Mouse (Mus musculus) right cerebral cortex, postnatal 36 days (tissue): ENCODE data around the gene Cnnm2.
A peak's percentile ranks its signal among the peaks of the same experiment; 100 is the strongest.

ENCODE experiments used
- DNase-seq, 2 experiments: peaks; one replicate each; pipeline ENCODE4 v3.0.0; 2022; ENCODE audit warnings: low spot score in 2 of 2, mixed read lengths in 1 of 2

Gene Cnnm2

GRCm38 (mm10) chr19:46799903-46800583 lies 38.6 kb downstream of the Cnnm2 start:
- DNase-seq = no peak

- DNase-seq = no peak
Measured at GRCm38 (mm10) chr19:46801492-46801891, 40.1 kb downstream of the Cnnm2 start.

GRCm38 (mm10) chr19:46802306-46802705 lies 40.9 kb downstream of the Cnnm2 start:
- DNase-seq = no peak

GRCm38 (mm10) chr19:46803732-46804131 lies 42.3 kb downstream of the Cnnm2 start:
- no peak for DNase-seq

- no peak for DNase-seq
Measured at GRCm38 (mm10) chr19:46804751-46805150, 43.4 kb downstream of the Cnnm2 start.

- DNase-seq = no peak
Measured at GRCm38 (mm10) chr19:46805933-46806688, 44.7 kb downstream of the Cnnm2 start.

GRCm38 (mm10) chr19:46808261-46808660 lies 46.9 kb downstream of the Cnnm2 start:
- no peak for DNase-seq

GRCm38 (mm10) chr19:46809031-46809430 lies 47.6 kb downstream of the Cnnm2 start:
- DNase-seq = no peak

- no peak for DNase-seq
Measured at GRCm38 (mm10) chr19:46819276-46819675, 57.9 kb downstream of the Cnnm2 start.

- no peak for DNase-seq
Measured at GRCm38 (mm10) chr19:46822491-46822890, 61.1 kb downstream of the Cnnm2 start.

GRCm38 (mm10) chr19:46823759-46824158 lies 62.4 kb downstream of the Cnnm2 start:
- DNase-seq = no peak

- DNase-seq = no peak
Measured at GRCm38 (mm10) chr19:46824867-46825266, 63.5 kb downstream of the Cnnm2 start.

GRCm38 (mm10) chr19:46827654-46828165 lies 66.3 kb downstream of the Cnnm2 start:
- DNase-seq = no peak

GRCm38 (mm10) chr19:46828961-46829360 lies 67.6 kb downstream of the Cnnm2 start:
- no peak for DNase-seq

- no peak for DNase-seq
Measured at GRCm38 (mm10) chr19:46831381-46831780, 70.0 kb downstream of the Cnnm2 start.

GRCm38 (mm10) chr19:46834301-46834700 lies 72.9 kb downstream of the Cnnm2 start:
- DNase-seq = peak in 1 of 2 experiments; percentile 64

- no peak for DNase-seq
Measured at GRCm38 (mm10) chr19:46835339-46835738, 73.9 kb downstream of the Cnnm2 start.

GRCm38 (mm10) chr19:46836085-46836484 lies 74.7 kb downstream of the Cnnm2 start:
- no peak for DNase-seq

GRCm38 (mm10) chr19:46837290-46838079 lies 76.1 kb downstream of the Cnnm2 start:
- DNase-seq = no peak

- DNase-seq = no peak
Measured at GRCm38 (mm10) chr19:46841016-46841415, 79.6 kb downstream of the Cnnm2 start.

- no peak for DNase-seq
Measured at GRCm38 (mm10) chr19:46843030-46843429, 81.6 kb downstream of the Cnnm2 start.

GRCm38 (mm10) chr19:46846056-46846455 lies 84.7 kb downstream of the Cnnm2 start:
- DNase-seq = no peak
